Mouse (Mus musculus): ENCODE measurements at regions not wholly inside any gene's neighbourhood (a gene's known extent, or its start where the extent isn't known, plus 50 kb on each side); places are given as distances from the start of the nearest gene placed in this dataset.

GRCm38 (mm10) chr1:77978696-77979095, 218.2 kb downstream of the Pax3 start:
- H3K9ac ChIP-seq, result no peak overlapping the region
- no peak overlapping the region for H3K4me3 ChIP-seq (replicated peaks)
- WGBS, result 2% methylated on average over 7 of the region's 7 CpGs
- no peak overlapping the region for H3K27ac ChIP-seq
- no peak for ATAC-seq (ENCODE audit: insufficient read depth, low FRiP score, low read depth)
- H3K36me3 ChIP-seq, result no peaks in the 10 kb centered on the region
- H3K9me3 ChIP-seq, result no peaks in the 10 kb centered on the region
- no peaks in the 10 kb centered on the region for H3K27me3 ChIP-seq (replicated peaks)
- H3K4me1 ChIP-seq, result no peaks in the 10 kb centered on the region
- H3K4me2 ChIP-seq, result no peak overlapping the region

- no peaks in the 10 kb centered on the region for H3K9me3 ChIP-seq
- no peaks in the 10 kb centered on the region for H3K4me1 ChIP-seq
- no peaks in the 10 kb centered on the region for H3K27me3 ChIP-seq (replicated peaks)
- no peak overlapping the region for H3K4me3 ChIP-seq (replicated peaks)
- H3K9ac ChIP-seq, result no peak overlapping the region
- no peak overlapping the region for H3K27ac ChIP-seq
- no peaks in the 10 kb centered on the region for H3K36me3 ChIP-seq
- no peak for ATAC-seq (ENCODE audit: insufficient read depth, low FRiP score, low read depth)
- no peak overlapping the region for H3K4me2 ChIP-seq
- WGBS, result 88% methylated on average over 18 of the region's 18 CpGs
These were observed 221.0 kb downstream of the Pax3 start for GRCm38 (mm10) chr1:77975941-77976340.

- 14% methylated on average over 9 of the region's 9 CpGs for WGBS
- Histone ChIP-seq H3K4me3 (replicated peaks) (no peak overlapping the region), H3K9ac (no peak overlapping the region), H3K27ac (no peak overlapping the region), H3K4me2 (no peak overlapping the region), H3K4me1 (no peaks in the 10 kb centered on the region), H3K36me3 (no peaks in the 10 kb centered on the region), H3K9me3 (no peaks in the 10 kb centered on the region), H3K27me3 (replicated peaks) (no peaks in the 10 kb centered on the region)
- ATAC-seq (ENCODE audit: insufficient read depth, low FRiP score, low read depth), result no peak
These were observed 224.6 kb downstream of the Pax3 start for GRCm38 (mm10) chr1:77972301-77972717.

GRCm38 (mm10) chr1:77964656-77965335, 232.1 kb downstream of the Pax3 start:
- Histone ChIP-seq H3K27me3 (replicated peaks) (no peaks in the 10 kb centered on the region), H3K4me1 (no peaks in the 10 kb centered on the region), H3K27ac (no peak overlapping the region), H3K9me3 (no peaks in the 10 kb centered on the region), H3K9ac (no peak overlapping the region), H3K36me3 (no peaks in the 10 kb centered on the region), H3K4me2 (no peak overlapping the region), H3K4me3 (replicated peaks) (no peak overlapping the region)
- no peak for ATAC-seq (ENCODE audit: insufficient read depth, low FRiP score, low read depth)
- WGBS, result 29% methylated on average over 3 of the region's 3 CpGs

- no peaks in the 10 kb centered on the region for H3K9me3 ChIP-seq
- no peaks in the 10 kb centered on the region for H3K36me3 ChIP-seq
- 70% methylated on average over 1 of the region's 1 CpGs for WGBS
- H3K4me3 ChIP-seq (replicated peaks), result no peak overlapping the region
- no peak overlapping the region for H3K27ac ChIP-seq
- H3K9ac ChIP-seq, result no peak overlapping the region
- H3K4me1 ChIP-seq, result no peaks in the 10 kb centered on the region
- no peak for ATAC-seq (ENCODE audit: insufficient read depth, low FRiP score, low read depth)
- H3K27me3 ChIP-seq (replicated peaks), result no peaks in the 10 kb centered on the region
- no peak overlapping the region for H3K4me2 ChIP-seq
These were observed 237.6 kb downstream of the Pax3 start for GRCm38 (mm10) chr1:77959309-77959708.

GRCm38 (mm10) chr1:77957156-77957767, 239.7 kb downstream of the Pax3 start:
- ATAC-seq (ENCODE audit: insufficient read depth, low FRiP score, low read depth), result no peak
- Histone ChIP-seq H3K27me3 (replicated peaks) (no peaks in the 10 kb centered on the region), H3K9me3 (no peaks in the 10 kb centered on the region)

GRCm38 (mm10) chr1:77947894-77948293, 249.0 kb downstream of the Pax3 start:
- Histone ChIP-seq H3K9me3 (no peaks in the 10 kb centered on the region), H3K27ac (no peak overlapping the region), H3K4me3 (replicated peaks) (no peak overlapping the region), H3K4me1 (no peaks in the 10 kb centered on the region), H3K4me2 (no peak overlapping the region), H3K27me3 (replicated peaks) (no peaks in the 10 kb centered on the region), H3K36me3 (no peaks in the 10 kb centered on the region), H3K9ac (no peak overlapping the region)
- WGBS, result 76% methylated on average over 2 of the region's 2 CpGs
- ATAC-seq (ENCODE audit: insufficient read depth, low FRiP score, low read depth), result no peak

More at GRCm38 (mm10) chr1:77957156-77957767, 239.7 kb downstream of the Pax3 start:
- Histone ChIP-seq H3K4me2 (no peak overlapping the region), H3K4me3 (replicated peaks) (no peak overlapping the region), H3K36me3 (no peaks in the 10 kb centered on the region), H3K27ac (no peak overlapping the region), H3K4me1 (no peaks in the 10 kb centered on the region), H3K9ac (no peak overlapping the region)
- 72% methylated on average over 8 of the region's 8 CpGs for WGBS

- Histone ChIP-seq H3K36me3 (no peaks in the 10 kb centered on the region), H3K4me1 (no peaks in the 10 kb centered on the region), H3K9me3 (no peaks in the 10 kb centered on the region), H3K9ac (no peak overlapping the region), H3K27me3 (replicated peaks) (no peaks in the 10 kb centered on the region), H3K4me2 (no peak overlapping the region), H3K4me3 (replicated peaks) (no peak overlapping the region), H3K27ac (no peak overlapping the region)
- ATAC-seq (ENCODE audit: insufficient read depth, low FRiP score, low read depth), result no peak
- 83% methylated on average over 2 of the region's 2 CpGs for WGBS
These were observed 252.6 kb downstream of the Pax3 start for GRCm38 (mm10) chr1:77944327-77944645.

- no peaks in the 10 kb centered on the region for H3K9me3 ChIP-seq
- WGBS, result 70% methylated on average over 14 of the region's 14 CpGs
- no peaks in the 10 kb centered on the region for H3K27me3 ChIP-seq (replicated peaks)
- no peak for ATAC-seq (ENCODE audit: insufficient read depth, low FRiP score, low read depth)
- H3K4me1 ChIP-seq, result no peaks in the 10 kb centered on the region
- no peak overlapping the region for H3K4me2 ChIP-seq
- H3K9ac ChIP-seq, result no peak overlapping the region
- no peak overlapping the region for H3K4me3 ChIP-seq (replicated peaks)
- no peaks in the 10 kb centered on the region for H3K36me3 ChIP-seq
- H3K27ac ChIP-seq, result no peak overlapping the region
These were observed 253.2 kb downstream of the Pax3 start for GRCm38 (mm10) chr1:77943633-77944326.

GRCm38 (mm10) chr1:77943101-77943500, 253.8 kb downstream of the Pax3 start:
- no peak for ATAC-seq (ENCODE audit: insufficient read depth, low FRiP score, low read depth)
- WGBS, result 5% methylated on average over 5 of the region's 5 CpGs

GRCm38 (mm10) chr1:77933095-77933766, 263.7 kb downstream of the Pax3 start:
- Histone ChIP-seq H3K9me3 (no peaks in the 10 kb centered on the region), H3K4me3 (replicated peaks) (no peak overlapping the region), H3K4me2 (no peak overlapping the region), H3K27me3 (replicated peaks) (no peaks in the 10 kb centered on the region), H3K9ac (no peak overlapping the region), H3K36me3 (no peaks in the 10 kb centered on the region), H3K27ac (no peak overlapping the region), H3K4me1 (no peaks in the 10 kb centered on the region)
- 45% methylated on average over 6 of the region's 6 CpGs for WGBS
- no peak for ATAC-seq (ENCODE audit: insufficient read depth, low FRiP score, low read depth)

More at GRCm38 (mm10) chr1:77943101-77943500, 253.8 kb downstream of the Pax3 start:
- Histone ChIP-seq H3K4me2 (no peak overlapping the region), H3K27ac (no peak overlapping the region), H3K9me3 (no peaks in the 10 kb centered on the region), H3K27me3 (replicated peaks) (no peaks in the 10 kb centered on the region), H3K9ac (no peak overlapping the region), H3K4me3 (replicated peaks) (no peak overlapping the region), H3K4me1 (no peaks in the 10 kb centered on the region), H3K36me3 (no peaks in the 10 kb centered on the region)

- ATAC-seq (ENCODE audit: insufficient read depth, low FRiP score, low read depth), result no peak
- no peaks in the 10 kb centered on the region for H3K27me3 ChIP-seq (replicated peaks)
- H3K4me1 ChIP-seq, result no peaks in the 10 kb centered on the region
- no peaks in the 10 kb centered on the region for H3K36me3 ChIP-seq
- H3K27ac ChIP-seq, result no peak overlapping the region
- H3K4me3 ChIP-seq (replicated peaks), result no peak overlapping the region
- no peak overlapping the region for H3K4me2 ChIP-seq
- WGBS, result 72% methylated on average over 5 of the region's 5 CpGs
- H3K9me3 ChIP-seq, result no peaks in the 10 kb centered on the region
- H3K9ac ChIP-seq, result no peak overlapping the region
These were observed 264.7 kb downstream of the Pax3 start for GRCm38 (mm10) chr1:77932226-77932625.
